Mouse (Mus musculus): ENCODE measurements around the gene Bin2. TPM values are rescaled to one million over a fixed set of nuclear protein-coding genes. Genes with fewer than 3 reads are reported as not detected.

The Bin2 gene
- polyA plus RNA-seq, 1 experiment from 2014 or later: 3.3 TPM

GRCm38 (mm10) chr15:100637661-100638060 lies 31.7 kb downstream of the Bin2 start:
- peaks cover 32% of the 10 kb centered on the region for H3K4me1 ChIP-seq
- no peak overlapping the region for H3K27ac ChIP-seq
- no peak overlapping the region for H3K4me3 ChIP-seq
- H3K27me3 ChIP-seq (ENCODE audit: poor library complexity, severe bottlenecking): peaks cover 66% of the 10 kb centered on the region
- H3K9me3 ChIP-seq: no peaks in the 10 kb centered on the region
- peak; percentile 25 for DNase-seq (ENCODE audit: extremely low spot score, low spot score)
- WGBS: 26% methylated on average over 6 of the region's 6 CpGs
- no peaks in the 10 kb centered on the region for H3K36me3 ChIP-seq (replicated peaks)

DNA sequence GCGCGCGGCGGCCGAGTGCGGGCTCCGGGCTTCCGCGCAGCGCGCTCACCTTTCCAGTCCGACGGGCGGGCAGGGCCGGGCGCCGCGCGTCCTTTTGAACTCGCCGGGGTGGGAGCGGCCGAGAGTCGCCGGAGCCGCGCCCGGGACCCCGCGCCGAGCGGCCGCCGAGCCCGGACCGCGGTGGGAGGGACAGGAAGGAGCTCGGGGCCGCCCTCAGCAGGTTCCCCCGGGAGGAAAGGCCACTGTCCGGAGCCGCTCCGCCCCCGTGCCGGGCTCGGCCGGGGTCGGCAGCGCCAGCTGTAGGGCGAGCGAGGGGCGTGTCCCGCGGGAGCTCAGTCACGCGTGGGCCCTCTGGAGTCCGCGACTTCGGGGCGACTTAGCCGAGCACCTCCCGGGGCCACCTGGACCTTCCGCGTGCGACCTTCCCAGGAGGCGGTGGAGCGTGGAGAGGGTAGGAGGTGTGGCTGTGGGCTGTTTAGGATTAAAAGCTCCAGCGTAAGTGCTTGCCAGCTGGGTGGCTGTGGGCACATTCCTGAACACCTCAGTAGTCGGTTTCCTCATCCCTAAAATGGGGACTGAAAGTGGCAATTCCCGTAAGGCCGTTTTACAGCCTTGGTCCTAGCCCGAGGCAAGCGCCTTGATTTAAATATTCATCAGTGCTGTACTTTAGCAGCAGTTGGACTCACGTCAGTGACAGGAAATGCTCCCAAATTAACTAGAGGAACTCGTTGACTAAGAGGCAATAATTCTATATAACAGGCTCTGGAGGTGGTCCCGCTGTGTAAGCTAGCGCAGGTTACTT lies 32.5 kb downstream of the Bin2 start, which contains the start of gene Smagp:
Gene Smagp, minus strand, starts transcription at position 241 of the 802 bp plus-strand sequence.
- Histone ChIP-seq H3K27me3 (ENCODE audit: poor library complexity, severe bottlenecking) (peaks cover 71% of the 10 kb centered on the region), H3K36me3 (replicated peaks) (no peaks in the 10 kb centered on the region), H3K4me1 (peaks cover 32% of the 10 kb centered on the region), H3K9me3 (no peaks in the 10 kb centered on the region), H3K27ac (peak within 1 kb of the TSS; percentile 53; the same call in 1 of the 2 replicates), H3K4me3 (peak within 1 kb of the TSS; percentile 59)
- DNase-seq (ENCODE audit: extremely low spot score, low spot score): peak; percentile 37
- WGBS: under 1% methylated on average over 77 of the region's 77 CpGs

GRCm38 (mm10) chr15:100635851-100636645 lies 33.3 kb downstream of the Bin2 start:
- H3K4me3 ChIP-seq: peak overlapping the region; percentile 59
- peak overlapping the region; percentile 53; the same call in 1 of the 2 replicates for H3K27ac ChIP-seq
- H3K9me3 ChIP-seq: no peaks in the 10 kb centered on the region
- peaks cover 71% of the 10 kb centered on the region for H3K27me3 ChIP-seq (ENCODE audit: poor library complexity, severe bottlenecking)
- H3K4me1 ChIP-seq: peaks cover 30% of the 10 kb centered on the region
- 3% methylated on average over 38 of the region's 38 CpGs for WGBS
- DNase-seq (ENCODE audit: extremely low spot score, low spot score): no peak
- H3K36me3 ChIP-seq (replicated peaks): no peaks in the 10 kb centered on the region

- no peaks in the 10 kb centered on the region for H3K36me3 ChIP-seq (replicated peaks)
- no peak overlapping the region for H3K27ac ChIP-seq
- no peak for DNase-seq (ENCODE audit: extremely low spot score, low spot score)
- 6% methylated on average over 9 of the region's 9 CpGs for WGBS
- no peaks in the 10 kb centered on the region for H3K9me3 ChIP-seq
- peaks cover 72% of the 10 kb centered on the region for H3K27me3 ChIP-seq (ENCODE audit: poor library complexity, severe bottlenecking)
- H3K4me3 ChIP-seq: no peak overlapping the region
- peaks cover 23% of the 10 kb centered on the region for H3K4me1 ChIP-seq
Measured at GRCm38 (mm10) chr15:100635239-100635638, 34.1 kb downstream of the Bin2 start.

DNA sequence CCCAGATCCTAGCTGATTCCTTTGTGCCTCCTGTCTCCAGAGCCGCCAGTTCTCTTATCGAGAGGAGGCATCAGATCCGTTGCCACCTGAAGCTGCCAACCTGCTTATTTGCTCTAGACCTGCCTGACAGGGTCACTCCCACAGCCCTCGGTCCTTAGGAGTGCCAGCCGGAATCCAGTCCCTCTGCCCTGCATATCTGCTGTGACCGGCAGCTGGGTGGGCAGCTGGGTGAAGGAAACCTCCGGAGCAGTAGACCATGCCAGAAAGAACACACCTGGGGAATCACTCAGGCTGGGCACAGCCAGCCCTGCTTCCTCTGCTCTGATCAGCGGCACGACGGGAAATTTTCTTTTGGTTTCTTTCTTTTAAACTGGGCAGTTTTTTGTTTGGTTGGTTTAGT lies 36.0 kb downstream of the Bin2 start:
- no peak for DNase-seq (ENCODE audit: extremely low spot score, low spot score)
- H3K27me3 ChIP-seq (ENCODE audit: poor library complexity, severe bottlenecking): peaks cover 77% of the 10 kb centered on the region

DNA sequence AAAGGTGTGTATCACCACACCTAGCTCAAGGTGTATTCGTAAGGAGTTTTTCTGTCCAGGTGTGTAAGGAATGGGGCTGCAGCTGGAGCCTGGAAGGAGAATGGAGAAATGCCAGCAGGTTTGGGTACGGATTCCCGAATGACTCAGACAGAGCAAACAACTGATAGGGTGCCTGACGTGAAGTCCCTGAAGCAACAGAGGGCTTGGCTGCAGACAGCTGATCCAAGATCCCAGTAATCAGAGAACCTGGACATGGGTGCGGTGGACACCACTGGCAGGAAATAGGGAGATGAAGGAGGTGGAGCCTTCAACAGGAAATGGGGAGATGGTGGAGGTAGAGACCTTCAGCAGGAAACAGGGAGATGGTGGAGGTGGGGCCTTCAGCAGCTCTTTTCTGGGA lies 37.0 kb downstream of the Bin2 start:
- Histone ChIP-seq H3K27me3 (ENCODE audit: poor library complexity, severe bottlenecking) (peaks cover 67% of the 10 kb centered on the region), H3K4me1 (peaks cover 37% of the 10 kb centered on the region), H3K4me3 (no peak overlapping the region), H3K36me3 (replicated peaks) (no peaks in the 10 kb centered on the region), H3K27ac (no peak overlapping the region), H3K9me3 (no peaks in the 10 kb centered on the region)
- 85% methylated on average over 5 of the region's 5 CpGs for WGBS
- no peak for DNase-seq (ENCODE audit: extremely low spot score, low spot score)

More for the DNA sequence above, 36.0 kb downstream of the Bin2 start:
- 85% methylated on average over 10 of the region's 10 CpGs for WGBS
- no peaks in the 10 kb centered on the region for H3K9me3 ChIP-seq
- H3K4me3 ChIP-seq: no peak overlapping the region
- H3K27ac ChIP-seq: no peak overlapping the region
- no peaks in the 10 kb centered on the region for H3K36me3 ChIP-seq (replicated peaks)
- peaks cover 29% of the 10 kb centered on the region for H3K4me1 ChIP-seq

GRCm38 (mm10) chr15:100631454-100632170 lies 37.7 kb downstream of the Bin2 start:
- WGBS: 89% methylated on average over 12 of the region's 12 CpGs
- Histone ChIP-seq H3K27me3 (ENCODE audit: poor library complexity, severe bottlenecking) (peaks cover 60% of the 10 kb centered on the region), H3K36me3 (replicated peaks) (no peaks in the 10 kb centered on the region), H3K4me3 (no peak overlapping the region), H3K9me3 (no peaks in the 10 kb centered on the region), H3K27ac (no peak overlapping the region), H3K4me1 (peaks cover 33% of the 10 kb centered on the region)
- DNase-seq (ENCODE audit: extremely low spot score, low spot score): no peak

DNA sequence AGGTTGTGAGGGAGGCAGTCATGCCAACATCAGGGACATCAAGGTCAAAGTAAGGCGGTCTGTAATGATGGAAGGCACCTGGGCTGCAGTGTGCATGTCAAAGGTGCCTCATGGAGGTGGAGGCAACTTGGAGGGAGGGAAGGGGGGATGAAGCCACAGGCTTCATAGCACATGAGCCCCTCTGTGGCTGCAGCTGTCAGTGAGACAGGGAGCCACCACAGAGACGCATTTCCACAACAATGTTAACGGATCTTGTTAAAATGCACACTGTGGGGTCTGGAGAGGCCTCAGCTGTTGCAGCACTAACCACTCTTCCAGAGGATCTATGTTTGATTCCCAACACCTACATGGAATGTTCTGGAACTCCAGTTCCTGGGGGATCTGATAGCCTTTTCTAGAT lies 39.2 kb downstream of the Bin2 start:
- Histone ChIP-seq H3K36me3 (replicated peaks) (no peaks in the 10 kb centered on the region), H3K4me3 (no peak overlapping the region), H3K27me3 (ENCODE audit: poor library complexity, severe bottlenecking) (peaks cover 45% of the 10 kb centered on the region), H3K9me3 (no peaks in the 10 kb centered on the region), H3K27ac (no peak overlapping the region), H3K4me1 (peaks cover 22% of the 10 kb centered on the region)
- DNase-seq (ENCODE audit: extremely low spot score, low spot score): no peak
- 80% methylated on average over 3 of the region's 3 CpGs for WGBS

- peaks cover 32% of the 10 kb centered on the region for H3K27me3 ChIP-seq (ENCODE audit: poor library complexity, severe bottlenecking)
- H3K4me3 ChIP-seq: no peak overlapping the region
- 0 out of 2 replicates have a peak overlapping the region, but pooled peaks have one; percentile 40 for H3K27ac ChIP-seq
- no peaks in the 10 kb centered on the region for H3K9me3 ChIP-seq
- DNase-seq (ENCODE audit: extremely low spot score, low spot score): no peak
- H3K36me3 ChIP-seq (replicated peaks): no peaks in the 10 kb centered on the region
- peaks cover 21% of the 10 kb centered on the region for H3K4me1 ChIP-seq
- 56% methylated on average over 7 of the region's 7 CpGs for WGBS
Measured at GRCm38 (mm10) chr15:100628797-100629196, 40.6 kb downstream of the Bin2 start.

DNA sequence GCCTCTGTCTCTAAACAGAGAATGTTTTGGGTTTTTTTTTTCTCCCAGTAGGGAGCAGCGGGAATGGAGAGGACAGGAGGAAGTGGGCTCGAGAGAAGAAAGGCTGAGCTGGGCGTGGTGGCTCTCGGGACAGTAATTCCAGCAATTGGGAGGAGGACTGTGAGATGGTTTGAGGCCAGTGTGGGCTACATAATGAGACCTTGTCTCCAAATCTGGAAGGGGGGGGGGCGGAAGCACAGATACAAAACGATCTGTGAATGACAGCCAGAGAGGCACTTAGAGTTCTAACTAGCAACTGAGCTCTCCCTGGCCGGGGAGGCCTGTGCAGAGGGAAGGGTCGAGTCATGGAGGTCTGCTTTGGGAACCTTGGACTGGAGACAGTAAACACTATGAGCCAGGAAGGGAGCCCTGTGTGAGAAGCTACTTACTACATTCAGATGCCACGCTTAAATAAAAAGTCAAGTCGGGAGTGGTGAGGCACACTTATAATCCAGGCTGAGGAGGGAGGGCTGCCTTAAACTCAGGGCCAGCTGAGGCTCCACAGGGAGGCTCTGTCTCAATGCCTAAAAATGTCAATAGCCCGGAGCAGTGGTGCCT lies 41.5 kb downstream of the Bin2 start:
- Histone ChIP-seq H3K36me3 (replicated peaks) (no peaks in the 10 kb centered on the region), H3K27ac (peak overlapping the region; percentile 51), H3K4me3 (peak overlapping the region; percentile 10; the same call in 1 of the 2 replicates), H3K27me3 (ENCODE audit: poor library complexity, severe bottlenecking) (peaks cover 23% of the 10 kb centered on the region), H3K4me1 (peaks cover 21% of the 10 kb centered on the region), H3K9me3 (no peaks in the 10 kb centered on the region)
- 5% methylated on average over 11 of the region's 11 CpGs for WGBS
- DNase-seq (ENCODE audit: extremely low spot score, low spot score): peak; percentile 21

DNA sequence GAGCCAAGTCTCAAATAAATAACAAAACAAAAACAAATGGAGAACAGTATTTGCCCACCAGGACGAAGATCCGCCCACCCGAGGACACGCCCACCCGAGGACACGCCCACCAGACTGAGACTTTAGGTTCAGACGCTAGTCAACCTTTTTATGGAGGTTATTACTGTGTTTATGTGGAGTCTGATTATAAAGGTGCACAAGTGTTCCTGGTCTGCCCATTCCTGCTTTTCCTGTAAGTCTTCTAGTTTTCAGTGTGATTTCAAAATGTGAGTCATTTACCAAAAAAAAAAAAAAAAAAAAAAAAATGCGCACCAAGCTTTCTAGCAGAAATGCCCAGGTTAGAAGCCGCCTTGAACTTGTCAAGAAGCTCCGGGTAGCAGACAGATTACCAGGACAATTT lies 42.1 kb downstream of the Bin2 start:
- no peak for DNase-seq (ENCODE audit: extremely low spot score, low spot score)
- H3K4me3 ChIP-seq: no peak overlapping the region
- no peaks in the 10 kb centered on the region for H3K9me3 ChIP-seq
- H3K36me3 ChIP-seq (replicated peaks): no peaks in the 10 kb centered on the region
- peaks cover 21% of the 10 kb centered on the region for H3K4me1 ChIP-seq
- H3K27ac ChIP-seq: no peak overlapping the region
- 17% methylated on average over 10 of the region's 10 CpGs for WGBS
- H3K27me3 ChIP-seq (ENCODE audit: poor library complexity, severe bottlenecking): peaks cover 17% of the 10 kb centered on the region

- H3K27ac ChIP-seq: no peak overlapping the region
- WGBS: 90% methylated on average over 3 of the region's 3 CpGs
- peaks cover 19% of the 10 kb centered on the region for H3K36me3 ChIP-seq (replicated peaks)
- peaks cover 7% of the 10 kb centered on the region; the same call in 1 of the 2 replicates for H3K27me3 ChIP-seq (ENCODE audit: poor library complexity, severe bottlenecking)
- peaks cover 21% of the 10 kb centered on the region for H3K4me1 ChIP-seq
- H3K4me3 ChIP-seq: no peak overlapping the region
- no peak for DNase-seq (ENCODE audit: extremely low spot score, low spot score)
- H3K9me3 ChIP-seq: no peaks in the 10 kb centered on the region
Measured at GRCm38 (mm10) chr15:100624435-100624834, 44.9 kb downstream of the Bin2 start.

Measured in forebrain, embryonic 10.5 days (tissue).